Mouse (Mus musculus): ENCODE measurements around the gene Nabp1.

Nabp1 gene

DNA sequence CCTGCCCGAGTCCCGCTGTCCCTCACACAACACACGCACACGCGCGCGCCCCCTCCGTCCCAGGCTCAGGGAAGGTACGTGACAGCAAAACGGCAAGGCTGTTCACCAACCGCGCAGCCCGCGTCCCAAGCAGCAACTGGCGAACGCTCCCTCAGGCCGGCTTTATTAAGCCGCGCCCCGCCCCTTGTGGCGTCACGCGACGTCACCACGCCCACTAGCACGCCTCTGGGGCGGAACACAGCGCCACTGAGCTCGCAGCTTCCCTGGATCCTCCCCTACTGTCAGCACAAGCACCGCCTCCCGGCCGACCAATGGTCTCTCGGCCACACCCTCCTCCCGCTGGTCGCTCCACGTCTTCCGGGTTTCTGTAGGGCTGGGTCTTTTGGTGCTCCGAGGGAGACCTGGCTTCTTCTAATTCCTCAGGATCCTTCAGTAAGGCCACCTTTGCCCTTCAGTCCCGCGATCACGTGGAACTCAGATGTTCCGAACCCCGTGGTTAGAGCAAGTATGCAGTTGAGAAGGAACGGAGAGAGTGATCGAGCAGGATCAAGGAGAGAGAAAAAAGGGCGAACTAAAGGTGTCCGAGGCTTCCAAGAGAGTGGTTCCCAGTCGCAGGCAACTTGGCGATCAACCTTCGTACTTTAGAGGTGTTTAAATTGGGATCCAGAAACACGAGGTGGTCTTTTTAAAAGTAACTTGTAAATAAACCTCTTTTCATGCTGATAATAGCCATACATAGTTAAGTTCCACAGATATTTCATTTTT lies at the start of gene Nabp1:
Nabp1 (minus strand) TSS at position 164 of the 765 bp plus-strand sequence.
- DNase-seq (ENCODE audit: inconsistent age in 2 of 2, low spot score in 1 of 2), result peak; percentile 99 to 100

DNA sequence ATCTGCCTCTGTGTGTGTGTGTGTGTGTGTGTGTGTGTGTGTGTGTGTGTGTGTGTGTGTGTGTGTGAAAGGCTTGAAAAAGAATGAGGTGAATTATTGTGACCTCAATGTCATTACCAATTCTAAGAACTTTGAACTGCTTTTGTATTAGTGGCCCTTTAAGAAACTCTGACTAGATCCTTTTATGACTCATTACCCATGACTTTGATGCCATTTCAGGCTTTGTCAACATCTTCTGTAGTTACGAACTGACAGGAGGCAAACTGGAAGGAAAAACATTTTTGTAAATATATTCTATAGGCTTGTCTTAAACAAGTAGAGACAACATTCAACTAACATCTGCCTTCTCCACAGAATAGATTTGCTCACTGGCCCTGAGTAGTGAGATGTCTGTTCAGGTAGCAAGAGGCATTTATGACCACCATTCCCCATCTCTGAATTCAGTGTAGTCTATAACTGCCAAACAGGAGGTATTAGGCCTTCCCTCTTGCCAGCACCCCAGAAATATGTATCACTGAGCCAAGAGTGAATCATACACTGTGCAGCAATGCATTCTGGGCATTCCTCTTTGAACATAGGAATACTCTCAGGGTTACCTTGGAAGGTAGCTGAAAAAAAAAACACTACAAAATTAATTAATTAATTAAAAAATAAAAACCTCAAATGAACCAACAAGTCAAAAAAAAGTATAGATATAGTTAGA lies 47.5 kb upstream of the Nabp1 start:
- peak in 1 of 2 experiments; percentile 74 for DNase-seq (ENCODE audit: inconsistent age in 2 of 2, low spot score in 1 of 2)

DNA sequence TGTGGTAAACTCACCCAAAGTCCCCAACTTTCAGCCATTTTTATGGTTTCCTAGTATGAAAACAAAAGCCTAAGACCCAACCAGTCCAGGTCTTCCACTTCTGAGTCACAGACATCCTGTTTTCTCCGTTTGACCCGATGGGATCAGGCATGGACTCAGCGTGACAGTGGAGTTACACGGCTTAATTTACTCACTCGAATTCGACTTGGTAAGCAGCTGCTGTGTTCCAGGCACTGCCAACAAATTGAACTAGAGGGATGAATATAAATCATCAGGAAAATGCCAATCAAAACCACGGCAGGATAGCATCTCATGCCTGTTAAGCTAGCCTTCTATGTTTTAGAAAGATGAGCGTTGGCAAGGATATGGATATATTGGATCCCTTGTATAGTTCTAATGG lies 43.4 kb upstream of the Nabp1 start:
- no peak for DNase-seq (ENCODE audit: inconsistent age in 2 of 2, low spot score in 1 of 2)

DNA sequence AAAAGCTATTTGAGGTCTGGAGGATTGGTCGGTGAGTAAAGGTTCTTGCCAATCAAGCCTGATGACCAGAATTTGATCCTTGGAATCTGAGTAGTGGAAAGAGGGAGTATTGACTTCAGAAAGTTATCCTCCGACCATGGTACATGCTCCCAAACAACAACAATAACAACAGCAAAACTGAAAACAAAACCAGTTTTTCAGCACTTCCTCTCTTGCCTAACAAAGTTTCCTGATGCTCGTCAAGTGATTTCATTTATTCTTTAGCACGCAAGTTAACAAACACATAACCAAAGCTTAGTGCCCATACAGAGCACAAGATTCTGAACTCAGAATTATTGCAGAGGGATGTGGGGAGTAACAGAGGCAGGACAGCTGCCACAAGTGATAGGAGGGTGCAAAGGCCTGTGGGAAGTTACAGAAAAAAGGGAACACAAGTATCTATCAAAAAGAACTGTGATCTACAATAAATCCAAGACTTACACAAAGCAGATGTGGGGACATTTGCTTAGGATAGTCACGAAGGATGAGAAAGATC lies 42.1 kb upstream of the Nabp1 start:
- peak in 1 of 2 experiments; percentile 22 for DNase-seq (ENCODE audit: inconsistent age in 2 of 2, low spot score in 1 of 2)

DNA sequence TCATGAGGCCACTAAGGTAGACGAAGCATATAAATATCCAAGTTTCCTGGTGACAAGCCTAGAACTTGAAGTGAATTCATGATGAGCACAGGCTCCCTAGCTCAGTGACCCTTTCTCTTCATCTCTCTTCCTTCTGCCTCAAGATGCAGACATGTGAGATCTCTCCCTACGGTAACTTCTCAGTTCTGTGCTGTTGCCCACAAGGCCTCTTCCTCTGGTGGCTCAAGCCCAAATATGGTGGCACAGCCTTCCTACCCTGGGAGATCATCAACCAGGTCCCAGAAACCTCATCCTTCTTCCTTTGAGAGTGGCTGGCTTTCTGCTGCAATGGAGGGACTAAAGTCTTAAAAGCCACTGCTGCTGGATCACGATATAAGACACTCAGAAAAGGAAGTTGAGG lies 40.9 kb upstream of the Nabp1 start:
- no peak for DNase-seq (ENCODE audit: inconsistent age in 2 of 2, low spot score in 1 of 2)

DNA sequence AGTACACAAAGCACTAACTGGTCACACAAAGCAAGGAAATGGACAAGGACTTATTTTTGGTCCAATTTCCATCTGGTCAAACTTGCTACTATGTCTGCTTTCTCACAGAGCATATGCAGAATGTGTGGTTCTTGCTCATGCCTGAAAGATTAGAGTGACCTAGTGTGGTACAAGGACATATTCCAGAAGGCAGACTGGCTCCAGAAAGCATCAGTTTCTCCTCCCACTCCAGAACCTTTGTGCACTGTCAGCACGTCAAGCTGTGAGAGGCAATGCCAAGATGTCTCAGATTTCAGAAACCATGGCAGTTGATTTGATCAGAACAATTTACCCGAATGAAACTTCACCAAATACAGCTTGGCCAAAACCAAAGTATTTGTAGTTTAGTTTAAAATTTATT lies 37.4 kb upstream of the Nabp1 start:
- peak in 1 of 2 experiments; percentile 45 for DNase-seq (ENCODE audit: inconsistent age in 2 of 2, low spot score in 1 of 2)

DNA sequence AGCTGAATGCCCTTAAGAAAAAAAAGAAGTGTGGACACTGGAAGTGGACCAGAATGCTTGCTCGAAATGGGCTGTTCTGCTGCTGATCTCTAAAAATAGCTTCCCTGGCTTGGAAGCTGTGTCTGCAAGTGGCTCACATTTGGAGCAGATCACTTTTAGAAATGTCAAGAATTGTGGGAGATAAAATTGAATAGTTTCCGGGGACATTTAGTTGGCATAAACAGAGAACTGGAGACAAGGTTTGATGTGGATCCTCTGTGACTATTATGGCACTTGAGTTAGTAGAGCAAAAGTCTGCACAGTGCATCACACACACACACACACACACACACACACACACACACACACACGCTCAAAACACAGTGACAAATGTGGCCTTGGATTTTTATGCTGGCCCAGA lies 36.8 kb upstream of the Nabp1 start:
- DNase-seq (ENCODE audit: inconsistent age in 2 of 2, low spot score in 1 of 2), result peak in 1 of 2 experiments; percentile 71

DNA sequence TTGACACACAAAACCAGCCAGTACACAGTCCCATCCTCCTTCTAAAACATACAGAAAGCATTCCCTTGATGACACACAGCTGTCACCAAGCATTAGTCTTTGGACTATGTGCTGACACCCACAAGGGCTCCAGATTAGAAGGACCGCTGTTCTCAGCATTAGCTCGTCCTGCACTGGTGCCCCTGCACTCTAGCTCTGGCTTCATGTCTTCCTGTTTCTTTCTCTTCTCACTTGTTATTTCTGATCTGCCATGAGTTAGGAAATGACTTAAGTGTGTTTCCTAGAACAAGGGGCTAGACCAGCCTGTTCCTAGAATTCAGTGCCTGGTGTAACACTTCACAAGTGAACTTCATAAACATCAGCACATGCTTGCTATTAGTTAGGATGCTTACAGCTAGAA lies 36.2 kb upstream of the Nabp1 start:
- no peak for DNase-seq (ENCODE audit: inconsistent age in 2 of 2, low spot score in 1 of 2)

DNA sequence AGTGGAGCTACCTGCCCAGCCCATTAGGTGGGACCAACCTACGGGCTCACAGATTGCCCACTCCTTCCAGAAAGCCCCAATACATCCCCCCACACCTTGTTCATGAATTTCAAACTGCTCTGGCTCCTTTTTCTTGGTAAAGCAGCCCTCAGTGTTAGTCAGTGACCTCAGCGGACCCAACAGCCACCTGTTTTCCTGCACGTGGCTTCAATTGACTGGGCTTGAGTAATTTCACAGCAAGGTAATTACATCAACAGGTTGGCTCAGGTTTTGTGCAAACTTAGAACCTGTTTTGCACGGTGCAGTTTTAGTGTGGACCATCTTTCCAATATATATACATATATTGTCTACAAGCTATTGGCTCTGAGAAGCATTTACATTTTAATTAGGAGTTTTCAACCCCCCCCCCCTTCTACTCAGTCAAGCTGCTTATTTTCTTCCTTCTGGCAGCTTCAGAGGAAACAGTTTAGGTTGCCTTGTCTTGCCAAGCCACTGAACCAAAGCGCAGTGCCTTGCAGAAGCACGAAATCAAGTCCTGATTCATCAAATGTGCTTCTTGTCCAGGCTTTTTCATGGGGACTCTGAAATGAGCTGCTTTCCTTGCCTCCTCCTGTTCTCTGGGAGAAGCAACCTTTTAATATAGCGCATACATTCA lies 35.0 kb upstream of the Nabp1 start:
- DNase-seq (ENCODE audit: inconsistent age in 2 of 2, low spot score in 1 of 2), result no peak

DNA sequence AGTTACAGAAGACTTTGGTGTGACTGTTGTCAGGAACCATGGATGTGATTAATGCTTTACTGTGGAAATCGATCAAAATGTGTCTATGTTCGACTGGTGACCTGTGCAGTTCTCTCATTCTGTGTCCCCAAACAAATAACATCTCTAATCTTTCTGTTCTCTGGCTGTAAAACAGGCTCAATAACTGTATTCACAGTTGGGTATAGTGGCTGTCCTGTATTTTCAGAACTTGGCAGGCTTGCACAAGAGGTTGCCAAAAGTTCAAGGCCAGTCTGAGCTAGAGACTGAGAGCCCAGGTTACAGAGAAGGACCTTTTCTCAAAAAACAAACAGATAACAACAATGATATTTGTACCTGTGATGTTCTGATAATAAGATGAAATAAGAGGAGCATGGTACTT lies 34.1 kb upstream of the Nabp1 start:
- peak; percentile 46 to 79 for DNase-seq (ENCODE audit: inconsistent age in 2 of 2, low spot score in 1 of 2)

DNA sequence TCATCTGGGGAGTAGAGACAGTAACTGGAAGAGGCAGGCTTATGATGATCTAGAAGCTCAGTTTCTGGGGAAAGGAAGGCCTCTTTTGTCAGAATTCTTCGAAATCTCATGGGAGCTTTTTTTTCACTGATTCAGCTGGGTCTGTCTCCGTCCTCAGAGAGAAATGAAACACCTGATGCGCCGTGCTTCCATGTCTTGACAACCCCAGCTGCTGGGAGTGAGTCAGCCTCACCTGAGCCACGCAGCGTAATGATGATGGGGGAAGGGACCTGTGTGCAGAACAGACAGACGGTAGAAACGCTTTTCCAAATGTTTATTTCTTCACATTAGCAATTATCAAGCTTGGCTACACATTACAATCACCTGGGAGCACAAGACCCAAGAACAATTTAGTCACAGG lies 31.6 kb upstream of the Nabp1 start:
- DNase-seq (ENCODE audit: inconsistent age in 2 of 2, low spot score in 1 of 2), result no peak

DNA sequence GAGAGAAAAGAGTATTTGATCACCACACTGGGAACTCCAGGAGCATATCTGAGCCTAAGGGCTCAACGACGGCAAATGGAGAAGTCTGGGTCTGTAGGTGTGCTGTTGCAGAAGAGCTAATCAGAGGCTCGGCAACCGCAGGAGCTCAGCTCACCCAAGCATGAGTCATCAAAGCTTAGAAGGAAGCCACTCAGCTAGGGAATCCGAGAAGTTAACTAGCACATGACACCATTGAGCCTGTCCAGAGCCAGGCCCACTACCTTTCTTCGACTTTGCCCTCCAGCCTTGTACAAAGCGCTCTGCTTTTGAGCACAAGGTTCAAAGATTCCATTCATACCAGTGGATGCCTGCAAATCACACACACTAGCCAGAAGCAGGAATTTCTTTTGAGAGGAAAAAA lies 30.9 kb upstream of the Nabp1 start:
- DNase-seq (ENCODE audit: inconsistent age in 2 of 2, low spot score in 1 of 2), result peak; percentile 35 to 68

DNA sequence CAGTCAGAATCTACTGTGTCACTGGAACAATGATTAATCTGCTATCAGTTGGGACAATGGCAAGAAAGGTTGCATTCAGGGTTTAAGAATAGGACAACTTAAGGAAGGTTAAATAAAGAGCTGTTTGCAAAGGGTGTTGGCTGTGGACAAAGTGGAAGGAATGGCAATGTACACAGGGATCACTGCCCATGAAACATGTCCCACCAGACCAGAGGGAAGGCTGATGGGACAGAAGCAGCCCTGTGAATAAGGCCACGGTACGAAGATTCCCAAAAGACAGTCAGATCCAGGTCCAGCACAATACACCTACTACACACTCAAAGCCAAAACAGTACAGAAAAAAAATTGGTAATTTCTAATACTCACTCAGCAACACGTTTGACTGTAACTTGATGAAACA lies 30.3 kb upstream of the Nabp1 start:
- DNase-seq (ENCODE audit: inconsistent age in 2 of 2, low spot score in 1 of 2), result no peak

DNA sequence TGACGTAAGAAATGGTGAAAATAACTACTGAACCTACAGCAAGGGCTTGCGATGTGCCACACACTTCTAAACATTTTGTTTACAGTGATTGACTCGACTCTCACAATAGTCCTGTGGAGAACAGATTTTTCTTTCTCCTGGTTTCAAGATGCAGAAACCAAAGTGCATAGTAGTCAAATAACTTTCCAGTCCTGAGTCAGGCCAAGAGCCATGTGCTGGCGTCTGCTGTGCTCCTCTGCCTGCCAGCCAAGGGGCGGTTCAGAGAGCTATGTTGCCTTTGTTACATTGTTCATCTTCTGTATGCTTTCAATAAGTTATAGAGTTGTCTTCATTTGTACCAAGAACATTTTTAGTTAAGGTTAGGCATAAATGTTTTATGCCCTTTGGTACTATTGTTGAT lies 29.2 kb upstream of the Nabp1 start:
- no peak for DNase-seq (ENCODE audit: inconsistent age in 2 of 2, low spot score in 1 of 2)

DNA sequence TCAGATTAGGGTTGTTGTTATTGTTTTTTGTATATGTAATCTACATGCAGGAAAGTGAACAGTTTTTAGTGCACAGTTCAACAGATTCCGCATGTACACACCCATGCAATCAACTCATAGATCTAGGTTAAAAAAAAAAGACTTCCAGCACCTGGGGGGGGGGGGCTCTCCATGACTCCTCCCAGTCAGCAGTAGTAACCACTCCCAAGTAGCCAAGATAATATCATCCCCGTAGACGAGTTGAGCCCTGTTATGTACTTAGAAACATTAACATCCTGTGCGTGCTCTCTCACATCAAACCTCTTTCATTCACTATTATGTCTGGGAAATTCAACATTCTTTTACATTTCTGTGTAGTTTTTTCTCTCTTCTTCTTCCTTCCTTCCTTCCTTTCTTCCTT lies 28.0 kb upstream of the Nabp1 start:
- no peak for DNase-seq (ENCODE audit: inconsistent age in 2 of 2, low spot score in 1 of 2)

DNA sequence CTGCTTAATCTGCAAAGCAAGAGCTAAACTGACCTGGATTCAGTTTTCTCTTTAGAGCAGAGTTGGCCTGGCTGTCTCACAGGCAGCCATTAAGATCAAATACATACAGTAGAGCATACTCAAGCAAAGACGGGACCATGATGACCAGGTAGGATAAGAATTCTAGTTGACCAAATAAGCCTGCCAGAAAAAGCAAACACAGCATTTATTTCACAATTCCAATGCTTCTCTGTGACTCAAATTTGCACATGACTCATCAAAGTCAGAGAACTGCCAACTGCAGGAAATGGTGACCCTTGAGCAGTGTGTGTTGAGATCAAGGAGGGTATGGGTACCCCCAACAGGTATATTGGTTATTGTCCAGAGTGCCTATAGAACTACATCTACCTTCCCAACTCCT lies 27.4 kb upstream of the Nabp1 start:
- DNase-seq (ENCODE audit: inconsistent age in 2 of 2, low spot score in 1 of 2), result peak in 1 of 2 experiments; percentile 70

DNA sequence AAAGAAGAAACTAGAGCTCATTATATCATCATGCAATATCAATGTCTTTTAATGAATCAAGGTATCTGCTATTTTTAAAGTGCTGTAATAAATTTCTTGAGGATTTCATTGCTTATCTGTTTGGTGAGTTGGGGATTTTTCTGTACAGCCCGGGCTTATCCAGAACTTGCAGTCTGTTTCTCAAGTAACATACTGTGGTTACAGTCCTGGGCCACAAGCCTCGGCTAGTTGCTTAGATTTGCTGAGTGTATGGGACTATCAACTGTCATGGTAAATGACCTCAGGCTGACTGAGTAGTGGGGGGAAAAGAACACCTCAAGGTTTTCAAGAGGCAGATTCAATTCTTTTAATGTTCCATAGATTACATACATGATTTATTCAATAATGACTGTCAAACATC lies 24.8 kb upstream of the Nabp1 start:
- DNase-seq (ENCODE audit: inconsistent age in 2 of 2, low spot score in 1 of 2), result no peak

DNA sequence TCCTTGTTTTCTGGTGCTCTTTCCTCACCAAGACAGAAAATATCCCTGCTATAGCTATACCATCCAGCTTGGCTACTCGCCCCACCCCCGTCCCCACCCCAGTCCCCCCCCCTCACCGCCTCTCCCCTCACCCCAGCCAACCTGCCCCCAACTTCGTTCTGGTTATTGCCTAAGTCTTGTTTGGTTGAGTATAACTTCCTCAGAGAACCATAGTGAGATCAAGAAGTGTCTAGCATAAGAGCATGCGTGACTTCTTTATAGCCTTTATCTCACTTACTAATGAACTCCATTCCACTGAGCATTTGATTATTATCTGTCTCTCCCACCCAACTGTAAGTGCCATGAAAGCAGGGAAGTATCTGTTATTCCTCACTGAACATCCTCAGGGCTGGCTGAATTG lies 24.1 kb upstream of the Nabp1 start:
- DNase-seq (ENCODE audit: inconsistent age in 2 of 2, low spot score in 1 of 2), result no peak

DNA sequence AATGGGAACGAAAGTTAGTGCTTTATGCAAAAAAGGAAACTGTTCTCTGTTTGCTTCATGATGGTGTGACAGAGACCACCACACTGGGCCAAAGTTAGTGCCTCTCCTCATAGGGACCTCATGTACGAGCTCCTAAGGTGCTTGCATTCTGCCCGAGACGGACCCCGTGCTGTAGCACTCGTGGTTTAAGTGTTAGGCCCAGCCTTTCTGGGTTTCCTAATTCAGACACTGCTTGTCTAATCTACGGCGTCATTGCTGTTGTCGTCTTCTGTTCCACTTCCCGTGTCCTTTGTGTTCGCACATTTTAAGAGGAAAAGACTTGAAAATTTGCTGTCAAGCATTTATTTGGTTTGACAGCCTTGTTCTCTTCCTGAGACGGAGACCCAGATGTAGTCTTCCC lies 23.0 kb upstream of the Nabp1 start:
- no peak for DNase-seq (ENCODE audit: inconsistent age in 2 of 2, low spot score in 1 of 2)

DNA sequence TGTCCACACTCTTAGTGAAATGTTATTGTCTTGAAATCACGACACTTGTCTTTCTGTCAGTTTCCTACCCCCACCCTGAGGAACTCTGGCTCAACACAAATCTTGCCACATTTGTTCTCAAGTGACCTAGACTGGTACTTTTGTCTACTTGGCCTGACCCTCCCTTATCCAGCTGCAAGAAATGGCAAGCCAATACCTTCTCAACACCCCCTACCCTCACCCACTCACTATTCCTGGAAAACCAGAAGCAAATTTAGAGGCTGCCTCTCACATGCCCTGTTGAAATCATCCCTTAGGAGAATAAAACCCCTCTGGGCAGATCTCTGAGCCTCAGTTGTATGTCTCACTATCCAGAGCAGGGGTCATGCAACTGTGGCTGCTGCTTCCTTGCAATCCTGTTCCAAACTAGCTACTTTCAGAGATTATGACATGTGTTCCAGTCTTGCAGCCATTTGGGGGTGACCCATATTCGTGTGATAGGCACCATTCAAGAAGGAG lies 20.4 kb upstream of the Nabp1 start:
- peak in 1 of 2 experiments; percentile 57 for DNase-seq (ENCODE audit: inconsistent age in 2 of 2, low spot score in 1 of 2)

DNA sequence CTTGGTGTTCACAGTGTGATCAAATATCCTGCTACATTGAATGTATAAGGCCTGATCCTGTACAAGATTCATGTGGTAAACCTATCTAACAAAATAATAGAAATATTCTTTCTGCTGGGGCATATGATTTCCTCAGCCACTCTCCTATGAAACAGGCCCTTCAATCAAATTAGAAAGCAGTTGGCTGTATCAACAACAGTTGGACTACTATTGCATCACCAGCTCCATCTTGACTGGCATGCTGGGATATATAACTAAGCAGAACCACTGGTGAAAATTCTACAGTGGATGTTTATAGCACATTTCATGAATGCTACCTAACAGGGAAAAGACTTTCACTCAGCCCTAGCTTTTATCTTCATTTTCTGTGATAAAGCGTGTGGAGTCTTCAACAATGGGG lies 17.9 kb upstream of the Nabp1 start:
- no peak for DNase-seq (ENCODE audit: inconsistent age in 2 of 2, low spot score in 1 of 2)

Measured in adrenal gland, adult (tissue).